Mouse (Mus musculus) G1E-ER4 (cell line): ENCODE results near the gene Fosl2. TPM values are rescaled to one million over a fixed set of nuclear protein-coding genes. Genes with fewer than 3 reads are reported as not detected.

ENCODE experiments used
- GATA1 ChIP-seq: IDR thresholded peaks from one replicate; pipeline ENCODE4 v1.8.0; 2012; ENCODE audit warnings: low read length, inconsistent platforms
- polyA plus RNA-seq: library from polyadenylated mRNA; stranded (reverse); fragments of >175 nt; gene quantifications from 2 replicates; pipeline ENCODE4 v1.2.3, GENCODE M21; 2012

The Fosl2 gene
- polyA plus RNA-seq, 1 experiment = 0.16 TPM

- TF ChIP-seq GATA1 = no peak
These were observed 60.4 kb downstream of the Fosl2 start for GRCm38 (mm10) chr5:32195857-32196609.

- TF ChIP-seq GATA1 = no peak
These were observed 62.1 kb downstream of the Fosl2 start for GRCm38 (mm10) chr5:32197698-32198097.

- no peak for TF ChIP-seq GATA1
These were observed 63.5 kb downstream of the Fosl2 start for GRCm38 (mm10) chr5:32199136-32199535.

- TF ChIP-seq GATA1 = no peak
These were observed 64.0 kb downstream of the Fosl2 start for GRCm38 (mm10) chr5:32199594-32199993.

DNA sequence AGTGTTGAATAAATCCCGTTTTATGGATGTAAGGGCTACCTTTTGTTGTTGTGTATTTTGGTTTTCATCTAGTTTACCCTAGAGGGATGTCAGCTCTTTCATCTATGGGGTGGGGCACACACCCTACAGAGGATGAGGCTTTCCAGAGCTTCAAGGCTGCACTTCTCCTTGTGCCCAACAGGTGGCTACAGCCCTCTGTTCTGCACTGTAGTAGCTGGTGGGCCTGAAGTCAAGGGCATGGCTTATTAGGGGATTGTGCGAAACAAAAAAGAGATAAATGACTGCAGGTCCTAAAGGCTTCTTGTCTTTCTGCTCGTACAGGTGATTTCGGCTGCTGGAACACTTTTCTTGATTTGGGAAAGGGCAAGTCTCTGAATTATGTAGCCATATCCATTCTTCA, 69.1 kb downstream of the Fosl2 start:
- TF ChIP-seq GATA1 = no peak

- no peak for TF ChIP-seq GATA1
These were observed 71.1 kb downstream of the Fosl2 start for GRCm38 (mm10) chr5:32206726-32207125.

Other genes with a start within 250 kb of the Fosl2 start
- gene Plb1, start 96.9 kb downstream of the Fosl2 start, polyA plus RNA-seq = not detected in 2 replicates